Mouse (Mus musculus) G1E (cell line): ENCODE data around the gene March8. TPM values are rescaled to one million over a fixed set of nuclear protein-coding genes. Genes with fewer than 3 reads are reported as not detected.

Source experiments
- ATAC-seq: 2 replicates; pipeline ENCODE4 v1.8.0; 2016; ENCODE audit warnings: mild to moderate bottlenecking; ENCODE audit not compliant: insufficient number of reproducible peaks, poor library complexity, low FRiP score, severe bottlenecking; ENCODE audit errors: extremely low read depth
- DNase-seq: peaks from one replicate; pipeline ENCODE4 v3.0.0; 2012; ENCODE audit warnings: low spot score
- H3K27me3 ChIP-seq: 2 replicates; pipeline ENCODE4 v1.6.1; 2012; ENCODE audit warnings: mild to moderate bottlenecking, low read length, inconsistent platforms; ENCODE audit not compliant: insufficient read depth
- H3K36me3 ChIP-seq: replicated peaks from 2 replicates; pipeline ENCODE3; 2012; ENCODE audit warnings: mild to moderate bottlenecking, inconsistent platforms
- H3K4me1 ChIP-seq: 2 replicates; pipeline ENCODE4 v1.6.1; 2012; ENCODE audit warnings: low read depth, low read length, inconsistent platforms, mixed read lengths; ENCODE audit not compliant: insufficient read depth
- H3K4me3 ChIP-seq: 2 replicates; pipeline ENCODE4 v1.5.1; 2012; ENCODE audit warnings: low read depth, mild to moderate bottlenecking, inconsistent platforms, low read length, moderate library complexity, mixed read lengths
- H3K9me3 ChIP-seq: replicated peaks from 2 replicates; pipeline ENCODE4 v1.6.1; 2012; ENCODE audit warnings: inconsistent platforms
- CTCF ChIP-seq: IDR thresholded peaks from 2 replicates; pipeline ENCODE4 v1.5.1; 2012; ENCODE audit warnings: low read depth, low read length, inconsistent platforms, mixed read lengths
- GATA1 ChIP-seq: IDR thresholded peaks from 2 replicates; pipeline ENCODE4 v1.6.1; 2012; ENCODE audit warnings: borderline replicate concordance, low read length, inconsistent platforms, mixed read lengths
- GATA2 ChIP-seq: IDR thresholded peaks from 2 replicates; pipeline ENCODE4 v1.6.1; 2012; ENCODE audit warnings: low read depth, low read length, inconsistent platforms, borderline replicate concordance
- POLR2AphosphoS5 ChIP-seq: IDR thresholded peaks from 2 replicates; pipeline ENCODE4 v1.6.1; 2012; ENCODE audit warnings: low read depth, low read length, inconsistent platforms; ENCODE audit not compliant: insufficient replicate concordance
- TAL1 ChIP-seq: conservative IDR thresholded peaks from 2 replicates; pipeline ENCODE4 v1.6.1; 2012; ENCODE audit warnings: low read depth, low read length, inconsistent platforms, mixed read lengths
- polyA plus RNA-seq: library from polyadenylated mRNA; stranded (reverse); fragments of >175 nt; gene quantifications from 2 replicates; pipeline ENCODE4 v1.2.3, GENCODE M21; 2012
- total RNA-seq, 2 experiments: library from RNA; stranded (forward) in 1 of 2; stranded (reverse) in 1 of 2; fragments of 200-1000 nt in 1 of 2; fragments of >200 nt in 1 of 2; fragmentation: Nextera tagmentation in 1 of 2; gene quantifications; 2 replicates each; pipeline ENCODE4 v1.2.3; 2014 to 2017

Gene March8
- total and polyA plus RNA-seq, 3 experiments = 8.8 to 191 (median 53.9) TPM

GRCm38 (mm10) chr6:116383582-116383981, 45.8 kb downstream of the March8 start:
- H3K4me1 ChIP-seq = 0 out of 2 replicates have a peak, but pooled peaks cover 5% of the 10 kb centered on the region
- DNase-seq (no peak), ATAC-seq (no peak)
- H3K36me3 ChIP-seq = peaks cover 23% of the 10 kb centered on the region
- no peaks in the 10 kb centered on the region for H3K27me3 ChIP-seq
- no peak overlapping the region for H3K4me3 ChIP-seq
- TF ChIP-seq CTCF = no peak
- TF ChIP-seq TAL1 = no peak
- no peak for TF ChIP-seq GATA1
- H3K9me3 ChIP-seq = no peaks in the 10 kb centered on the region

- Histone ChIP-seq H3K4me1 (0 out of 2 replicates have a peak, but pooled peaks cover 5% of the 10 kb centered on the region), H3K9me3 (no peaks in the 10 kb centered on the region), H3K4me3 (no peak overlapping the region), H3K27me3 (no peaks in the 10 kb centered on the region), H3K36me3 (peaks cover 14% of the 10 kb centered on the region)
- DNase-seq (no peak), ATAC-seq (no peak)
- TF ChIP-seq GATA2 (no peak), TAL1 (no peak), POLR2AphosphoS5 (no peak), GATA1 (no peak), CTCF (no peak)
These were observed 47.6 kb downstream of the March8 start for GRCm38 (mm10) chr6:116385194-116386044.

GRCm38 (mm10) chr6:116386045-116386415, 48.2 kb downstream of the March8 start:
- H3K4me1 ChIP-seq = 0 out of 2 replicates have a peak, but pooled peaks cover 5% of the 10 kb centered on the region
- TF ChIP-seq GATA2 (no peak), CTCF (no peak), POLR2AphosphoS5 (no peak), GATA1 (no peak), TAL1 (no peak)
- H3K36me3 ChIP-seq = peaks cover 14% of the 10 kb centered on the region
- no peak for ATAC-seq
- H3K4me3 ChIP-seq = no peak overlapping the region
- H3K9me3 ChIP-seq = no peaks in the 10 kb centered on the region
- no peaks in the 10 kb centered on the region for H3K27me3 ChIP-seq
- DNase-seq = no peak

GRCm38 (mm10) chr6:116386506-116386905, 48.7 kb downstream of the March8 start:
- H3K36me3 ChIP-seq = peaks cover 14% of the 10 kb centered on the region
- no peak for TF ChIP-seq CTCF
- no peak for TF ChIP-seq TAL1
- TF ChIP-seq GATA2 = no peak
- TF ChIP-seq POLR2AphosphoS5 = no peak
- TF ChIP-seq GATA1 = no peak

DNA sequence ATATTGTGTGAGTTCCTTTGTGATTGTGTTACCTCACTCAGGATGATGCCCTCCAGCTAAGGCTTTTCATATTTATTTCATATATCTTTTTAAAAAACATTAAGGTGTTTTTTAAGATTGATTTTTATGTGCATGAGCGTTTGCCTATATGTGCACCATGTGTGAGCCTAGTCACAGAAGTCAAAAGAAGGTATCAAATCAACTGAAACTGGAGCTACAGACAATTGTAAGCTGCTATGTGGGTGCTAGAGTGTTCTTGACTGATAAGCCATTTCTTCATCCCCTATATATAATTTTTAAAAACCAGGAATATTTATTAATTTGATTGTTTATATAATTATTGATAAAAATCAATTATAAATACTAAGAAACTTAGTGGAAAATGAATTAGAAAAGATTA, 50.2 kb downstream of the March8 start:
- peaks cover 12% of the 10 kb centered on the region for H3K36me3 ChIP-seq
- no peak for ATAC-seq

More at GRCm38 (mm10) chr6:116386506-116386905, 48.7 kb downstream of the March8 start:
- Histone ChIP-seq H3K9me3 (no peaks in the 10 kb centered on the region), H3K4me3 (no peak overlapping the region), H3K27me3 (no peaks in the 10 kb centered on the region), H3K4me1 (0 out of 2 replicates have a peak, but pooled peaks cover 5% of the 10 kb centered on the region)
- ATAC-seq = no peak
- no peak for DNase-seq

DNA sequence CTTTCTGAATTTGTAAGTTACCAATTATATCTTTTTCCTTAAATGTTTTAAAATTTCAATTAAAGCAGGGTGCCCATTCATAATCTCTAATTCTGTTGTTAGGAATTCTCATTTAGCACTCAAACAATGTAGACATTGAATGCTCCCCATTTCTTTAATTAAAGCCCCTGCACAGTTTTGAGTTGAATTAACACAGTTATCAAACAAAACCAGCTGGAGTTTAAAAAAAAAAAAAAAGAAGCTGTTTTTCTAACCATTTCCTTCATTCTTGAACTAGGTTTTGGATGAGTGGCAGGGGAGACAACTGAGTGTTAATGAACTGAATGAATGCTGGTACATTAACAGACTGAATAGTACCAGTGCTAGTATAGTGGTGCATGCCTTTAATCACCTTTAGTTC, 51.7 kb downstream of the March8 start:
- H3K36me3 ChIP-seq = peaks cover 12% of the 10 kb centered on the region
- TF ChIP-seq CTCF = no peak
- no peak for TF ChIP-seq TAL1
- TF ChIP-seq POLR2AphosphoS5 = no peak
- TF ChIP-seq GATA2 = no peak
- no peak for TF ChIP-seq GATA1
- no peaks in the 10 kb centered on the region for H3K27me3 ChIP-seq
- no peak for DNase-seq
- H3K9me3 ChIP-seq = no peaks in the 10 kb centered on the region
- no peak overlapping the region for H3K4me3 ChIP-seq
- H3K4me1 ChIP-seq = 0 out of 2 replicates have a peak, but pooled peaks cover 5% of the 10 kb centered on the region
- ATAC-seq = no peak

More for the DNA sequence above, 50.2 kb downstream of the March8 start:
- 0 out of 2 replicates have a peak, but pooled peaks cover 5% of the 10 kb centered on the region for H3K4me1 ChIP-seq
- no peaks in the 10 kb centered on the region for H3K27me3 ChIP-seq
- H3K9me3 ChIP-seq = no peaks in the 10 kb centered on the region
- DNase-seq = no peak
- no peak overlapping the region for H3K4me3 ChIP-seq
- TF ChIP-seq POLR2AphosphoS5 (no peak), GATA1 (no peak), TAL1 (no peak), CTCF (no peak), GATA2 (no peak)
